Mouse (Mus musculus) intestine, embryonic 16.5 days (tissue): Measurements from ENCODE around the gene Necap2. TPM values are rescaled to one million over a fixed set of nuclear protein-coding genes. Genes with fewer than 3 reads are reported as not detected.

Experiments used
- ATAC-seq: fragments of 200-750 bp; cut with Nextera tagmentation; 2 replicates; pipeline ENCODE4 v1.8.0; 2017; ENCODE audit warnings: moderate TSS enrichment, moderate library complexity
- H3K27ac ChIP-seq: fragments of 300-500 bp; sonication (generic); 2 replicates; pipeline ENCODE4 v1.5.1; 2014; ENCODE audit warnings: mild to moderate bottlenecking, low read length
- H3K27me3 ChIP-seq: fragments of 300-500 bp; sonication (generic); replicated peaks from 2 replicates; pipeline ENCODE4 v1.6.1; 2014; ENCODE audit warnings: low read length, control low read depth, mixed read lengths; ENCODE audit not compliant: control insufficient read depth, insufficient read depth
- H3K36me3 ChIP-seq: fragments of 300-500 bp; sonication (generic); 2 replicates; pipeline ENCODE4 v1.6.1; 2014; ENCODE audit warnings: low read length, control low read depth; ENCODE audit not compliant: control insufficient read depth, insufficient read depth
- H3K4me1 ChIP-seq: fragments of 300-500 bp; sonication (generic); 2 replicates; pipeline ENCODE4 v1.6.1; 2014; ENCODE audit warnings: low read length, control low read depth, mixed read lengths; ENCODE audit not compliant: control insufficient read depth, insufficient read depth
- H3K4me2 ChIP-seq: fragments of 300-500 bp; sonication (generic); 2 replicates; pipeline ENCODE4 v1.6.1; 2014; ENCODE audit warnings: low read depth, low read length, control low read depth
- H3K4me3 ChIP-seq: fragments of 300-500 bp; sonication (generic); 2 replicates; pipeline ENCODE4 v1.5.1; 2014; ENCODE audit warnings: mild to moderate bottlenecking, low read length
- H3K9ac ChIP-seq: fragments of 300-500 bp; sonication (generic); 2 replicates; pipeline ENCODE4 v1.6.1; 2014; ENCODE audit warnings: low read depth, low read length
- H3K9me3 ChIP-seq: fragments of 300-500 bp; sonication (generic); 2 replicates; pipeline ENCODE4 v1.6.1; 2016; ENCODE audit warnings: low read length, control low read depth; ENCODE audit not compliant: control insufficient read depth
- WGBS: fragments of 180-500 bp; shearing (Covaris S2); extraction: QIAGEN DNeasy Blood & Tissue Kit; methylation state at CpG from one replicate; pipeline ENCODE4 v1.1.7; 2014; 5-methylcytosine and 5-hydroxymethylcytosine counted together
- polyA plus RNA-seq: library from polyadenylated mRNA; unstranded; fragments of >200 nt; fragmentation: Nextera tagmentation; extraction: Ambion mirVana; gene quantifications from 2 replicates; pipeline ENCODE4 v1.2.1, GENCODE M21; 2015

Gene Necap2
- polyA plus RNA-seq, 1 experiment from 2014 or later: 79.6 TPM

DNA sequence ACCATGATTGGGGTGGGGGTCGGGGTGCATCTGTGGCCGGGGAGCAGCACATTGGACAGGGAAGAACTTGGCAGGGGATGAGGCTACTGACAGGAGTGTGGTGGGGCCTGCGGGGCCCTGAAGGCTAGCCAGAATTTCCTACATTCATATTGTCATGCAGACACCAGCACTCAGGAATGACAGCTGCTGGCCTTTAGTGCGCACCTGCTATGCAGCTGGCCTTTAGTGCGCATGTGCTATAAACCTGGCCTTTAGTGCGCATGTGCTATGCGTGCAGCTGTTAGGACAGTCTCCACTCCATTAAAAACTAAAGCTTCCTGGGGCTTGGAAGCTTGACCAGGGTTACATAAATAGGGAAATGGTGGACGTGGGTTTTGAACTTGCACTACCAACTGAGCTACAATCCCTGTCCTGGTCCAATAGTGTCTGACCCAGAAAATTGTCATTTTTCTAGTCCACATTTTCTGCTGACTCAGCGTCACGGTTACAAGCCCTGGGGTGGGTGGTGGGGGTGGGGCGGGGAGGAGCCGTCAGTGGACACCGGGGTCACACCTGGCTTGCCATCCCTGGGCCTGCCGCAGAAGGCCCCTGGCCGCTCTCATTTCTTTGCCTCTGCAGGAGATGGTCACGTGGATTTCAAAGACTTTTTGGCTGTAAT is 28.5 kb upstream of the Necap2 start:
- 81% methylated on average over 16 of the region's 16 CpGs for WGBS
- H3K4me1 ChIP-seq: no peaks in the 10 kb centered on the region
- ATAC-seq: no peak
- H3K27me3 ChIP-seq: no peaks in the 10 kb centered on the region
- H3K36me3 ChIP-seq: peaks cover 14% of the 10 kb centered on the region
- H3K4me3 ChIP-seq: no peak overlapping the region
- no peak overlapping the region for H3K9ac ChIP-seq
- no peak overlapping the region for H3K27ac ChIP-seq
- 0 out of 2 replicates have a peak, but pooled peaks cover 3% of the 10 kb centered on the region for H3K9me3 ChIP-seq
- no peak overlapping the region for H3K4me2 ChIP-seq

DNA sequence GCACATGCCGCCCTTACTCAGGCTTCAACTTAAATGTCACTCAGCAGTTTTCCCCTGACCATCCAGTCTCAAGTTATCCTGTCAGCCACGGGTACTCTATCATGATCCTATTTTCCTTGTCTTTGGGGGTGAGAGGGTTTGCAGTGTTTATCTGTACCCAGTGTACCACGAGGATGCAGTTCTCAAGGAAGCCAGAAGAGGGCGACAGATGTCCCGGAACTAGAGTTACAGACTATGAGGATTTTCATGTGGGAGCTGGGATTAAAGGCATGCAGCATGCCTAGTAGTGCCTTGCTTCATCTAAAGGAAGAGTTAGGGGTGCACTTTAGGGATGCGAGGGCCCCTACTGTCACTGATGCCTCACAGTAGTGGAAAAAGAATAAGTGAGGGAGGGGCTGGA is 23.7 kb upstream of the Necap2 start:
- Histone ChIP-seq H3K4me1 (no peaks in the 10 kb centered on the region), H3K9ac (no peak overlapping the region), H3K9me3 (no peaks in the 10 kb centered on the region), H3K27ac (no peak overlapping the region), H3K4me2 (no peak overlapping the region), H3K4me3 (no peak overlapping the region), H3K36me3 (no peaks in the 10 kb centered on the region), H3K27me3 (no peaks in the 10 kb centered on the region)
- 67% methylated on average over 6 of the region's 6 CpGs for WGBS
- no peak for ATAC-seq

DNA sequence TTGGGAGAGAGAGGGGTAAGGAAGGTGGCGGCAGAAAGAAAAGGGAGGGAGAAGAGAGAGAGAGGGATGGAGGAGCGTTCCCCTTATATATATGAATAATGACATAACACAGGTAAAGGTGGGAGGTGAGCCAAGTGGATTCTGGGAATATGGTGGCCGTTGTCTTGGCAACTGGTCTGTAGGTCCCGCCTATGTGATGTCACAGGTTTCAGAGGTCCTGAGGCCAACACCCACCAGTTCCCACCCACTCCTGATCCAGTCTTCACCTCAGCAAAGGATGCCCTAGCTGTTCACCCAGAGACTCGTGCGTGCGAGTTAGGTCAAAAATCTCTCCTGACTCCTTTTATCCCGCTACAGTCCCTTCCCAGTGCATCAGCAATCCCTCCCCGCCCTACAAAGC is 23.1 kb upstream of the Necap2 start:
- H3K4me3 ChIP-seq: no peak overlapping the region
- WGBS: 94% methylated on average over 9 of the region's 9 CpGs
- H3K27me3 ChIP-seq: no peaks in the 10 kb centered on the region
- no peaks in the 10 kb centered on the region for H3K4me1 ChIP-seq
- no peak overlapping the region for H3K27ac ChIP-seq
- H3K36me3 ChIP-seq: no peaks in the 10 kb centered on the region
- H3K9me3 ChIP-seq: no peaks in the 10 kb centered on the region
- H3K9ac ChIP-seq: no peak overlapping the region
- no peak overlapping the region for H3K4me2 ChIP-seq
- no peak for ATAC-seq

- no peak overlapping the region for H3K9ac ChIP-seq
- H3K4me3 ChIP-seq: no peak overlapping the region
- 72% methylated on average over 5 of the region's 5 CpGs for WGBS
- H3K27me3 ChIP-seq: no peaks in the 10 kb centered on the region
- H3K4me1 ChIP-seq: no peaks in the 10 kb centered on the region
- no peak overlapping the region for H3K4me2 ChIP-seq
- no peak overlapping the region for H3K27ac ChIP-seq
- ATAC-seq: no peak
- no peaks in the 10 kb centered on the region for H3K9me3 ChIP-seq
- H3K36me3 ChIP-seq: no peaks in the 10 kb centered on the region
Observed at GRCm38 (mm10) chr4:141099956-141100355, 21.8 kb upstream of the Necap2 start.

- no peak for ATAC-seq
- no peak overlapping the region for H3K27ac ChIP-seq
- H3K27me3 ChIP-seq: no peaks in the 10 kb centered on the region
- H3K9ac ChIP-seq: no peak overlapping the region
- no peak overlapping the region for H3K4me2 ChIP-seq
- H3K36me3 ChIP-seq: no peaks in the 10 kb centered on the region
- H3K4me3 ChIP-seq: no peak overlapping the region
- H3K4me1 ChIP-seq: no peaks in the 10 kb centered on the region
- WGBS: 71% methylated on average over 4 of the region's 4 CpGs
- H3K9me3 ChIP-seq: no peaks in the 10 kb centered on the region
Observed at GRCm38 (mm10) chr4:141098935-141099334, 20.8 kb upstream of the Necap2 start.

- Histone ChIP-seq H3K9me3 (no peaks in the 10 kb centered on the region), H3K4me1 (no peaks in the 10 kb centered on the region), H3K36me3 (no peaks in the 10 kb centered on the region), H3K4me3 (no peak overlapping the region), H3K9ac (no peak overlapping the region), H3K27me3 (no peaks in the 10 kb centered on the region), H3K27ac (no peak overlapping the region), H3K4me2 (no peak overlapping the region)
- no peak for ATAC-seq
- 20% methylated on average over 9 of the region's 9 CpGs for WGBS
Observed at GRCm38 (mm10) chr4:141096710-141097109, 18.6 kb upstream of the Necap2 start.

DNA sequence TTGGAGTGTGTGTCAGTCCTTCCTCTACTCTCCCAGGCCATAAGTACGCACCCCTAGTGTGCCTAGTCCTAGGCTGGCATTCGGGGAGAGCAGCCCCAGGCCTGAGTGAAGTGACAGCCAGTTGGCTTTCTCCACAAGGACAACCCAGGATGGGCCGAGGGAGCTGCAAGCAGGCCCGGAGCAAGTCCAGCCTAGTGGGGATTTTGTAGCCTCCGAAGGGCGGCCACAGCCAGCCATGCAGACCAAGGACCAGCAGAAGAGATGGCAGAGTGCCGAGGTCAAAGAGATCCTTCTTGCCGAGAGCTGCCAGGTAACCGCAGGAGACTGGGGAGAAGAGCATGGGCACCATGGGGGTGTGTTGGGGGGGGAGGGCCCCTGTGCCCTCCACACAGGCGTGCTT is 16.9 kb upstream of the Necap2 start:
- Histone ChIP-seq H3K9me3 (no peaks in the 10 kb centered on the region), H3K4me3 (no peak overlapping the region), H3K9ac (no peak overlapping the region), H3K4me2 (no peak overlapping the region), H3K36me3 (no peaks in the 10 kb centered on the region), H3K27me3 (no peaks in the 10 kb centered on the region), H3K27ac (no peak overlapping the region), H3K4me1 (no peaks in the 10 kb centered on the region)
- WGBS: 79% methylated on average over 10 of the region's 10 CpGs
- ATAC-seq: no peak

DNA sequence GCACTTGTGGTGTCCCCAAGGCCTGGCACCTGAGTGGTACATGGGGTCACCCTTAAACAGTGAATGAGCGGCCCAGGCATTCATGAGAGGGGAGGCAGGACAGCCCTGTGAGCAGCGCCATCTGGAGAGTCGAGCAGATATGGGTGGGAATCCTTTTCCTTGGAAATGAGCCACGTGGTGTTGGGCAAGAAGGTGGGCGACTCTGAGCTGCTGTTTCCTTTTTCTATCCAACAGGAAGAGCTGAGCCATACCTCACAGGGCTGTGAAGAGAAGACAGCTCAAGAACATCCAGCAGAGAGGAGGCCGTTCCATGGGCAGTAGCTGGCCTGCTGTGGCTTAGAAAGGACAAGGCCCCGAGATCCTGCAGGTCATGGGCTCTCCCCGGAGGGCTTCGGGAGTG is 10.6 kb upstream of the Necap2 start:
- H3K36me3 ChIP-seq: no peaks in the 10 kb centered on the region
- H3K27ac ChIP-seq: no peak overlapping the region
- H3K27me3 ChIP-seq: no peaks in the 10 kb centered on the region
- H3K9ac ChIP-seq: no peak overlapping the region
- no peaks in the 10 kb centered on the region for H3K4me1 ChIP-seq
- 0 out of 2 replicates have a peak, but pooled peaks cover 6% of the 10 kb centered on the region for H3K9me3 ChIP-seq
- no peak overlapping the region for H3K4me2 ChIP-seq
- WGBS: 59% methylated on average over 9 of the region's 9 CpGs
- ATAC-seq: no peak
- no peak overlapping the region for H3K4me3 ChIP-seq

GRCm38 (mm10) chr4:141088033-141088432 is 9.9 kb upstream of the Necap2 start, which contains the start of gene Spata21:
Gene Spata21 (plus strand): TSS chr4:141088333.
- 83% methylated on average over 6 of the region's 6 CpGs for WGBS
- Histone ChIP-seq H3K4me1 (no peaks in the 10 kb centered on the region), H3K27me3 (no peaks in the 10 kb centered on the region), H3K4me2 (no peak within 1 kb of the TSS), H3K27ac (no peak within 1 kb of the TSS), H3K36me3 (no peaks in the 10 kb centered on the region), H3K9me3 (0 out of 2 replicates have a peak, but pooled peaks cover 6% of the 10 kb centered on the region), H3K4me3 (no peak within 1 kb of the TSS), H3K9ac (no peak within 1 kb of the TSS)
- ATAC-seq: no peak

DNA sequence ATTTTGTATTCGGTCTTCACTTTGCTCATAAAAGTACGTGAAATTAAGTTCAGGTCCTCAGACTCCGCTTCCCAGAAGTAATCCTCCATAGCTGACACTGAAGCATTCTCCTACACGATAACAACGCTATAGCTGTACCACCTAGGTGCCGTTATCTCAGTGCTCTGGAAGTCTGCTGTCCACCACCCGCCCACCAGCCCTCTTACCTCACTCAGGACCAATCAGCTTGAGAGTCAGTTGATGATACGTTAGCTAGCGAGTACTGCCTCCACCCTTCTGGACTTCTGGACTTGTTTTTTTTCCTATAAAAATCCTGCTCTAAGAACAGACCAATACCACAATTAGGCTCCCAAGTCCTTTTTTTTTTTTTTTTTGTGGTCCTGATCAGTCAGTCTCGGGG is 8.7 kb upstream of the Necap2 start:
- Histone ChIP-seq H3K4me3 (no peak overlapping the region), H3K9ac (no peak overlapping the region), H3K36me3 (no peaks in the 10 kb centered on the region), H3K27me3 (no peaks in the 10 kb centered on the region), H3K27ac (no peak overlapping the region), H3K4me2 (no peak overlapping the region), H3K9me3 (0 out of 2 replicates have a peak, but pooled peaks cover 6% of the 10 kb centered on the region), H3K4me1 (no peaks in the 10 kb centered on the region)
- ATAC-seq: 0 out of 2 replicates have a peak, but pooled peaks have one; percentile 33
- WGBS: 66% methylated on average over 10 of the region's 10 CpGs
